Mouse (Mus musculus): Measurements from ENCODE around the gene Pacrg. TPM values are rescaled to one million over a fixed set of nuclear protein-coding genes. Genes with fewer than 3 reads are reported as not detected.

The Pacrg gene
- total and polyA plus RNA-seq, 2 experiments from 2014 or later, result 6.2 to 20.7 TPM

DNA sequence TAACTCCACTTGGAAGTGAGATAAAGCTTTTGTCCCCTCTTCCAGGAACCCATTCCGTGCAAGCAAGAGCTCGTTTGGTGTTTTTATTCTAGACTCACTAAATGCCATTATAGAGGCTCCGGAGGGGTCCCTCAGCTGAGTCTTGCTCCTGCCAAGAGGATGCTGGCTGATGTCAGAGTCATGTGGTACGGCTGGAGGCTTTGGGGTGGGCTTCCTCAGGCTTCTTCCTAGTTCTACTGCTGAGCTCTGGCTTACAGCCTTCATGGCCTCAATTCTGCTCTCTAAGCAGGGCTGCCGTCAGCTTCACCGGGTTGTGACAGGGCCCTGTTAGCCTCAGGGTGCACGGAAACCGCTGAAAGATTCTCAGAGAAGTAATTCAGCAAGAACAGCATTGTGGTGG, 305.9 kb downstream of the Pacrg start:
- no peaks in the 10 kb centered on the region for H3K36me3 ChIP-seq (ENCODE audit: insufficient read depth)
- H3K4me3 ChIP-seq (ENCODE audit: low read depth, low read length), result no peak overlapping the region
- peaks cover 12% of the 10 kb centered on the region for H3K4me1 ChIP-seq (ENCODE audit: insufficient read depth)
- H3K9me3 ChIP-seq (ENCODE audit: low read length), result no peaks in the 10 kb centered on the region
- DNase-seq (peak; percentile 64), ATAC-seq (peak; percentile 88)
- no peak for TF ChIP-seq CTCF (IDR thresholded peaks at IDR 0.05; ENCODE audit: low read depth)
- 13% methylated on average over 8 of the region's 8 CpGs for WGBS
- no peaks in the 10 kb centered on the region for H3K27me3 ChIP-seq (ENCODE audit: insufficient read depth, low read length)
- 0 out of 2 replicates have a peak overlapping the region, but pooled peaks have one; percentile 50 for H3K27ac ChIP-seq (ENCODE audit: low read depth, low read length)
- H3K4me2 ChIP-seq (ENCODE audit: low read depth), result peak overlapping the region; percentile 19; the same call in 1 of the 2 replicates
- no peak overlapping the region for H3K9ac ChIP-seq

DNA sequence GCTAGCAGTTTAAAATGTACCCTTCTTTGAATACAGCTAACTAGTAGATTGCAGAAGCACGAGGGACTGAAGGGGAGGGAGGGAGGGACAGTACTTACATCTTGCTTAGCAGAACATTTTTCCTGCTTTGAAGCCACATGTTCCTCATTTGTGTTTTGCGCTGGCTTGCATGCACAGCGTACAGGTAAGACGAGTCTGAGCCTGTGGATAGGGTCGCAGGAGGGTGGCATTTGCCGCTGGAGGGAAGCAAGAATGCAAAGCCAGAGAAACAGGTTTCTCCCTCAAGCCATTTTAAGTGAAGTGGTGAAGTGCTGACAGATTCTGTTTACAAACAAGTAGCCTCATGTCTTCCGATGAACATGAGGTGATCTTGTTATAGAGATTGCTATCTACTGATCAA, 306.6 kb downstream of the Pacrg start:
- ATAC-seq, result no peak
- Histone ChIP-seq H3K9me3 (ENCODE audit: low read length) (no peaks in the 10 kb centered on the region), H3K27me3 (ENCODE audit: insufficient read depth, low read length) (no peaks in the 10 kb centered on the region), H3K4me3 (ENCODE audit: low read depth, low read length) (no peak overlapping the region), H3K4me1 (ENCODE audit: insufficient read depth) (peaks cover 12% of the 10 kb centered on the region), H3K36me3 (ENCODE audit: insufficient read depth) (no peaks in the 10 kb centered on the region), H3K27ac (ENCODE audit: low read depth, low read length) (no peak overlapping the region), H3K9ac (no peak overlapping the region), H3K4me2 (ENCODE audit: low read depth) (no peak overlapping the region)
- no peak for DNase-seq
- WGBS, result 81% methylated on average over 7 of the region's 7 CpGs
- no peak for TF ChIP-seq CTCF (IDR thresholded peaks at IDR 0.05; ENCODE audit: low read depth)

DNA sequence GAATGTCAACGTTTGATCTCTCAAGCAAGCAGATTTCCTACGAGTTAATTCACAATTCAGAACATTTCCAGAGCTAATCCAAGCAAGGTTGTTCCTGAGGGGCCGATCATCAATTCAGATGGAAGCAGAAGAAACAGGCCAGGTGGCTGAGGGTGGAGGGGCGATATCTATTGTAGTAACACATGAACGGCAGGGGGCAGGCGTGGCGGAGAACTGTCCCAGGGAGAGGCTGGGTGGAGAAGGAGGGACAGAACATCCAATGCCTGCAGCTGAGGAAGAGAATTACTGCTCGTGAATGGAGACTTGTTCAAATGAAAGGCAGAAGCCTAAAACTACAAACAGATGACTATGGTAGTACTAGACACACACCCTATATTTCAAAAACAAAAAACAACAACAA, 309.1 kb downstream of the Pacrg start:
- Histone ChIP-seq H3K4me1 (ENCODE audit: insufficient read depth) (peaks cover 12% of the 10 kb centered on the region), H3K9me3 (ENCODE audit: low read length) (no peaks in the 10 kb centered on the region), H3K4me3 (ENCODE audit: low read depth, low read length) (no peak overlapping the region), H3K4me2 (ENCODE audit: low read depth) (no peak overlapping the region), H3K36me3 (ENCODE audit: insufficient read depth) (no peaks in the 10 kb centered on the region), H3K27ac (ENCODE audit: low read depth, low read length) (no peak overlapping the region), H3K27me3 (ENCODE audit: insufficient read depth, low read length) (no peaks in the 10 kb centered on the region), H3K9ac (no peak overlapping the region)
- TF ChIP-seq CTCF (IDR thresholded peaks at IDR 0.05; ENCODE audit: low read depth), result peak; percentile 43
- WGBS, result 25% methylated on average over 8 of the region's 8 CpGs
- ATAC-seq, result no peak
- DNase-seq, result peak; percentile 29

DNA sequence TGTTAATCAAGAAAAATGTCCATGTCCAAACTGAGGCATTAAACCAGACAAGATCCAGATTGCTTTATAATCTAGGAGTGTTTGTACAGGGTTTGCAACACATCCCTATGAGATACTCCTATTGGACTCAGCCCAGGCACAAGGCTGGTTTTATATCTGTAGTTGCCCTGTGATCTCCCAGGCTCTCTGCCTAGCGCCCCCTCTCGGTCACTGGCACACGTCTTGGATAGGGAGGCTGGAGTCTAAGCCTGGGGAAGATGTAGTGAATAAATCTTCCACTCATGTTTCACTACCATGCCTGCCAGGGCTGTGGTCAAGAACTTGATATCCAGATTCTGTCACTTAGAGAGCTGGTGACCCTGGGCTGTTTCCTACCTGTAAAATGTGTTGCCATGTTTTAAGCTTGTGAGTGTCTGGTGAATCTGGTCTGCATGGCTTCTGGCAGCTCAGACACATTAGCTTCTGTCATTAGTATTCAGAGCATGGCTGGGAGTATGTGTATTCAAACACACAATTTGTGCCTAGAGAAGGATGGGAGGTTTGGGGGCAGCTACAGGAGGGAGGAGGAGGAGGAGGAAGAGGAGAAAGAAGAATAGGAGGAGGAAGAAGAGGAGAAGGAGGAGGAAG, 310.7 kb downstream of the Pacrg start:
- DNase-seq (no peak), ATAC-seq (no peak)
- no peak for TF ChIP-seq CTCF (IDR thresholded peaks at IDR 0.05; ENCODE audit: low read depth)
- WGBS, result 77% methylated on average over 3 of the region's 3 CpGs
- Histone ChIP-seq H3K4me2 (ENCODE audit: low read depth) (no peak overlapping the region), H3K9me3 (ENCODE audit: low read length) (no peaks in the 10 kb centered on the region), H3K9ac (no peak overlapping the region), H3K4me3 (ENCODE audit: low read depth, low read length) (no peak overlapping the region), H3K4me1 (ENCODE audit: insufficient read depth) (peaks cover 11% of the 10 kb centered on the region), H3K27ac (ENCODE audit: low read depth, low read length) (no peak overlapping the region), H3K27me3 (ENCODE audit: insufficient read depth, low read length) (no peaks in the 10 kb centered on the region), H3K36me3 (ENCODE audit: insufficient read depth) (no peaks in the 10 kb centered on the region)

DNA sequence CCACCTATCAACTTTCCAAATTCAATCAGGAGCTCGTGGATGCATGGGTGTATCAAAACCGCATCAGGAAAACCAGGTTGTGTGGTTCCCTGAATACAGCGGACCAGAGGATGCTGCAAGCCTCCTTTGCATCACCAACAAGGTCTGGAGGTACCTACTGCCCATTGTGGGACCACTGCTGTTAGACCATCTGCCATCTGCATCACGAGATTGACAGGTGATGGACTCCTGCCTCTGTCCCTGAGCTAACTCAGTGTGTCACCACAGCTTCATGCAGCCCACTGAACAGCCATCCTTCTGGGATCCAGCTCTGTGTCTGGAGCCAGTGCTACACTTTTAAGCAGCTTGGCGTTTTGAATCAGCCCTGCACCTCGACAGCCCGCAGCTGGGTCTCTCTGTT, 318.8 kb downstream of the Pacrg start:
- 82% methylated on average over 7 of the region's 7 CpGs for WGBS
- no peak for ATAC-seq

DNA sequence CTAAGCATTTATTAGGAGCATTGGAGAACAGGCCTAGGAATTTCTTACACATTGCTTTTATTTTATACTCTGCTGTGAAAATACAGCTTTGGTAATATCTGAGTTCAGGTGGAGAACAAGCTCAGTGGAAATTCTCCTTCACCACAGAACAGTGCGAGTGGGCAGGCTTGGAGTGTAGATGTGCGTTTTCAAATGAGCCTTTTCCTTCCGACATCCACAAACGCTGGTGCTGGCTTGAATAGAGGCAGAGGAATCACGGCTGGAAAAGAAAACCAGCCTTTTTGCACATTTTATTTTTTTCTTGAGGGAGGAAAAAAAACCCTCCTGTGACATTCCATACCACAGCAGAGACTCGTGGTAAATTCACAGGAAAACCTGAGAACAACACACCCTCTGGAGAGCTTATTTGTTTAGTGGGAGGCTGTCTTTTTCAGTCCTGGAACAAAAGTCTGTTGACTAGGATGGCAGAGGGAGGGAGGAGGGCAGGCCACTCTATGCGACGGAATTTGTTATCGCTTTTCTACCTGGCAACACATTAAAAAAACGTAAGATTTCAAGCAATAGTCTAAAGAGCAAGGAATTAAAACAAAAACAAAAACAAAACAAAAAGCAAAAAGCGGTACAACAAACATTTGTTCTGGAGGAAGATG, 320.5 kb downstream of the Pacrg start:
- Histone ChIP-seq H3K4me2 (ENCODE audit: low read depth) (0 out of 2 replicates have a peak overlapping the region, but pooled peaks have one; percentile 1), H3K4me3 (ENCODE audit: low read depth, low read length) (no peak overlapping the region), H3K4me1 (ENCODE audit: insufficient read depth) (0 out of 2 replicates have a peak, but pooled peaks cover 5% of the 10 kb centered on the region), H3K9ac (no peak overlapping the region; the same call in 1 of the 2 replicates), H3K9me3 (ENCODE audit: low read length) (no peaks in the 10 kb centered on the region), H3K36me3 (ENCODE audit: insufficient read depth) (no peaks in the 10 kb centered on the region), H3K27ac (ENCODE audit: low read depth, low read length) (no peak overlapping the region), H3K27me3 (ENCODE audit: insufficient read depth, low read length) (no peaks in the 10 kb centered on the region)
- DNase-seq (peak; percentile 48), ATAC-seq (no peak)
- TF ChIP-seq CTCF (IDR thresholded peaks at IDR 0.05; ENCODE audit: low read depth), result no peak
- WGBS, result 8% methylated on average over 11 of the region's 11 CpGs

More for the DNA sequence above, 318.8 kb downstream of the Pacrg start:
- no peak overlapping the region for H3K4me3 ChIP-seq (ENCODE audit: low read depth, low read length)
- no peaks in the 10 kb centered on the region for H3K9me3 ChIP-seq (ENCODE audit: low read length)
- 0 out of 2 replicates have a peak, but pooled peaks cover 3% of the 10 kb centered on the region for H3K4me1 ChIP-seq (ENCODE audit: insufficient read depth)
- no peak overlapping the region for H3K9ac ChIP-seq
- DNase-seq, result no peak
- no peak overlapping the region for H3K4me2 ChIP-seq (ENCODE audit: low read depth)
- H3K36me3 ChIP-seq (ENCODE audit: insufficient read depth), result no peaks in the 10 kb centered on the region
- no peak for TF ChIP-seq CTCF (IDR thresholded peaks at IDR 0.05; ENCODE audit: low read depth)
- H3K27me3 ChIP-seq (ENCODE audit: insufficient read depth, low read length), result no peaks in the 10 kb centered on the region
- H3K27ac ChIP-seq (ENCODE audit: low read depth, low read length), result no peak overlapping the region

DNA sequence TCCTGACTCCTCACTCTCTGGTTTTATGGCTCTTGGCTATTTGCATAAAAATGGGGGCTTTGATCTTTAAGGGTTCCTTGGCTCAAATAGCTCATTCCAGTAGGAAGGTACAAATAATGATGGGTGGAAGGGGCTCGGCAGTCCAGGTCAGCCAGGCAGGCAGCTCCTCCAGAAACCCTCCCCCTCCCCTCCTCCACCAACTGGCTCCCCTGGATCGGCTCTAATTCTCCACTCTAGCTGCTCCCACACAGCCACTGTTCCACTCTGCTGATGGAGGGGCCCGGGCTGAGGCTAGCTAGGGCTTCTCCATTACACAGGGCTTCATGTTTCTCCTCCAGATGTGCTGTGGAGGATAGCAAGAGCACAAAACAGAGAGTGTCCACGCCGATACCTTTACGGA, 325.3 kb downstream of the Pacrg start:
- H3K4me2 ChIP-seq (ENCODE audit: low read depth), result no peak overlapping the region
- no peaks in the 10 kb centered on the region for H3K36me3 ChIP-seq (ENCODE audit: insufficient read depth)
- H3K27me3 ChIP-seq (ENCODE audit: insufficient read depth, low read length), result no peaks in the 10 kb centered on the region
- no peak overlapping the region for H3K4me3 ChIP-seq (ENCODE audit: low read depth, low read length)
- H3K9ac ChIP-seq, result no peak overlapping the region
- H3K4me1 ChIP-seq (ENCODE audit: insufficient read depth), result 0 out of 2 replicates have a peak, but pooled peaks cover 5% of the 10 kb centered on the region
- ATAC-seq (no peak), DNase-seq (no peak)
- no peak overlapping the region for H3K27ac ChIP-seq (ENCODE audit: low read depth, low read length)
- no peaks in the 10 kb centered on the region for H3K9me3 ChIP-seq (ENCODE audit: low read length)
- WGBS, result 53% methylated on average over 6 of the region's 6 CpGs
- TF ChIP-seq CTCF (IDR thresholded peaks at IDR 0.05; ENCODE audit: low read depth), result no peak

All from forebrain, postnatal 0 days (tissue).